Mouse (Mus musculus): Measurements from ENCODE around the gene Ext2.

The Ext2 gene

DNA sequence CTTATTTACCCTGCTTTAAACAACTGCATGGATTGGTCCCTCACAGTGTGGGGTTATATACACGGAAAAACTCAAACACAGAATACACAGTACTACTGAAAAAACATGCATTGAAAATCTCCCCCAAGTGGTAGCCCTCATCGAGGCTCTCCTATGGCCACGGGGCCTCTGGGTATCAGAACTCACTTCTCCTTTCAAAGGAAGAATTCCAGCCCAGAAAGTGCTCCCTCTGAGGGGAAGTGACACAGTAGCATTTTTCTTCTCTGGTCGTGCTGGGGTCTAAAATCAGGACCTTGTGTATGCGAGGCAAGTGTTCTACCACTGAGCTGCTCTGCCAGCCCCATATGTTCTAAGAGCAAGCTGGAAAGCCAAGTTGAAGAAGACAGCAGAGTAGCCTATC, 39.7 kb downstream of the Ext2 start:
- in situ Hi-C loops (cut with MboI; ENCODE audit: low pct_unique_long_range_greater_than_20kb in 1 of 2, low sequenced_read_pairs in 2 of 2, unreplicated experiment in 1 of 2): no loop called here

DNA sequence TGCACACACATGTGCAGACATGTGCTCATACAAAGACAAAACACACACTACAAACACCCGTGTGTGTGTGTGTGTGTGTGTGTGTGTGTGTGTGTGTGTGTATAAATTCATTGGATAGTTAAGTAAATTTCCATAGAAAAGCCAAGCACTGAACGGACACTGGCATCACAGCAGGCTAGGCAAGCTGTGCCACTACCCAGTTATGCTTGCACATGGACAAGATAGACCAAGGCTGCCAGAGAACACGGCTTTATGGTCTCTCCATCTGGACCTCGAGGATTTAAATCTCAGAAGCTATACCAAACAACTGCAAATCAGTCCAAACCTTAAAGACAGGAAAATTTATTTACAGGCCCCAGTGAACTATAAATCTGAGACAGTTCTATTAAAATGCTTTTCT, 40.2 kb downstream of the Ext2 start:
- in situ Hi-C loops (cut with MboI; ENCODE audit: low pct_unique_long_range_greater_than_20kb in 1 of 2, low sequenced_read_pairs in 2 of 2, unreplicated experiment in 1 of 2): no loop called here

- in situ Hi-C loops (cut with MboI; ENCODE audit: low pct_unique_long_range_greater_than_20kb in 1 of 2, low sequenced_read_pairs in 2 of 2, unreplicated experiment in 1 of 2): no loop called here
These were observed 41.8 kb downstream of the Ext2 start for GRCm38 (mm10) chr2:93780528-93780927.

GRCm38 (mm10) chr2:93779897-93780208, 42.5 kb downstream of the Ext2 start:
- in situ Hi-C loops (cut with MboI; ENCODE audit: low pct_unique_long_range_greater_than_20kb in 1 of 2, low sequenced_read_pairs in 2 of 2, unreplicated experiment in 1 of 2): no loop called here

DNA sequence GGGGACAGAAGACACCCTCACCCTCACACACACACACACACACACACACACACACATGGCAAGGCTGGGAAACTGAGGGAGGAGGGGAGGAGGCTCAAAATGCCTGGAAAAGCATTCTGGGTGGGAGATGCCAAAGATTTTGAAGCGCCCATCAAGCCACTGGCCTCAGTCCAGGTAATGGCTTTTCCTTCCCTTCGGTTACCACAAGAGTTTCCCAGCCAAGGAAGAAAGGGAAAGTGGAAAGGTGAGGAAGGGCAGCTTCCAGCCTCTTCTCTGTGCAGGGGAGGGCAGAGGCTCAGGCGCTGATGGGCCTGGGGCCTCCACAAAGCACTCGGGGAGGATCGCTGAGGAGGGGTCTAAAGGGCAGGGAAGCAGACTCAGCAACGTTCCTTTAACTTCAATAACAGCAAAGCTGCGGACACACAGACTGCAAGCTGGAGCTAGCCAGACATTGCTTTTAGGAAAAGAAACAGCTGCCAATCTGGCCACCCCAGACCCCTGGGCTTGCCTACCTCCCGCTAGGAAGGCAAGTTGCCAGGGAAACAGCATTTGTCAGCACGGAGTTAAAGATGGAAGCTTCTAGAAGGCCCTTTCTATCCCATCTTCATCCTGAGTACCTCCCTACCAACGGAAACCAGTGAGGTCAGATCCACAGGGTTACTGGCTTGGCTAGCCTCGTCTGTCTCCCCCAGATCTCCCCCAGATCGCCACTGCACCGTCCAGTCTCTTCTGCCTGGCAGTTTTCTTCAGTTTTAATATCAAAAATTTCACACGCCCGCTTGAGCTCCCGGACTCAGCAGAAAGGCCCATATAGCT, 43.1 kb downstream of the Ext2 start:
- in situ Hi-C loops (cut with MboI; ENCODE audit: low pct_unique_long_range_greater_than_20kb in 1 of 2, low sequenced_read_pairs in 2 of 2, unreplicated experiment in 1 of 2): no loop called here

DNA sequence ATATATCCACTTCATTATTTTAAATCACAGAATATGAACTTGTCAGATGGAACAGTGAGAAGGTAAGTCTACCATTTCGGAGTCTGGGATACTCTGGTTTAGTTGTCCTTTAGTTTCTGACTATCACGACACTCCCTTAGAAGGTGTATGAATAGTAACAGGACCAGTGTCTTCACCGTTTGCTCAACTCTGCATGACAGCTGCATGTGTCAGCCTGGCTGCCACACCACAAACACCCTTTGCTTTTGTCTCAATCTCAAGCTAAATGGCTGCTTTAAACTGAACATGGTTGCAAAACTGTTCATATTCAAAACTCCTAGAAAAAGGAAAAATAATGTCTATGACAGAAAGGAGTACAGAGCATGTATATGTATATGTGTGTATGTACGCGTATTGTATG, 43.8 kb downstream of the Ext2 start:
- in situ Hi-C loops (cut with MboI; ENCODE audit: low pct_unique_long_range_greater_than_20kb in 1 of 2, low sequenced_read_pairs in 2 of 2, unreplicated experiment in 1 of 2): no loop called here

- in situ Hi-C loops (cut with MboI; ENCODE audit: low pct_unique_long_range_greater_than_20kb in 1 of 2, low sequenced_read_pairs in 2 of 2, unreplicated experiment in 1 of 2): no loop called here
These were observed 45.3 kb downstream of the Ext2 start for GRCm38 (mm10) chr2:93777056-93777430.

DNA sequence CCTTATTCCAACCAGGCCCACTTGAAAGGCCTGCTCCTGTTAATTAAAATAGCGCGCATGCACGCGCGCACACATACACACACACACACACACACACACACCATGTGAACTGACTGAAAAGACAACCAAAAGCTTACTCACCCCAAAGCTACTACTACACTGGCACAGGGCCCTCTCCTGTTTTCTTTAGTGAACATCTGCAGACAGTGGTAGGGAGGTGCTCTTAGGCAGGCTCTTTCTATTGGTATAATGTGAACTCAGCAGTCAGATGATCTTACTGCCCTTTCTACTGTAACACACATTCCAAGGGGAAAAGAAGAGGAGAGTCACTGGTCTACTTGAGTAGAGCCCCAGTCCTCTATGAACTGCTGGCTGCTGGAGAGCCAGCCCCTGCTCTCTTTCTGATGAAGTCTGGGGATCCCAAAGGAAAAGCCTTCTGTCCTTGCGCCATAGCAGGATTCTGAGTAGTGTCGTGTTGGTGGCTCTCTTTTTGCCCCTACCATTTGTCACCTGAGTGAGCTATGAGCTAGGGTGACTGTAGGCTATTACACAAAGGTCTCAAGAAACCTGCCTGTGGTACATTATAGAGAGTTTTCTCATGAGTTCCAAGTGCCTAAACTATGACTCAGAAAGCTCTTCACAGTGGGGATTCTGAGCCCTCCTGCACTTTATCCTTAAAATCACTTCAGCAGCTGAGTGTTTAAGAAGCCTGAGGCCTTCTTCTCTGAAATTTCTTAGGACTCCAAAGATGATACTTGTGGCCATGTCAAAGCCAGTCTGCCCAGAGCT, 45.9 kb downstream of the Ext2 start:
- in situ Hi-C loops (cut with MboI; ENCODE audit: low pct_unique_long_range_greater_than_20kb in 1 of 2, low sequenced_read_pairs in 2 of 2, unreplicated experiment in 1 of 2): no loop called here

DNA sequence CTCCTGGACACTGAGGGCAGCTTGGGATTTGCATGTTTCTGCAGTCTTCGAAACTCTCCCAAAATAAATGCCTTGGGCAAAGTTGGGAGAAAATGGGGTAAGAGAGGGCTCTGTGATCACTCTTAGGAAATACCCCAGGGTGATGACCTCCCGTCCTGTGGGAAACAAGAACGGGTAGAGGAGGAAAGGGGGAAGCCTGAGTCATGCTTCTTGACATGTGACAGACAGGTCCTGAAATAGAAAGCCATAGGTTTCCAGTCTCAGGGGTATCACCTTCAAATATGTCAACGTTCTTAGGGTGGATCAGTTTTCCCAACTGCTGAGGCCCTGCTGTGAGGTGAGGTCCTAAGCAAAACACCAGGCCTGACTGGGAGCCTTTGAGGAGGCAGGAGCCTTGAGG, 46.9 kb downstream of the Ext2 start:
- in situ Hi-C loops (cut with MboI; ENCODE audit: low pct_unique_long_range_greater_than_20kb in 1 of 2, low sequenced_read_pairs in 2 of 2, unreplicated experiment in 1 of 2): no loop called here

GRCm38 (mm10) chr2:93774946-93775345, 47.4 kb downstream of the Ext2 start:
- in situ Hi-C loops (cut with MboI; ENCODE audit: low pct_unique_long_range_greater_than_20kb in 1 of 2, low sequenced_read_pairs in 2 of 2, unreplicated experiment in 1 of 2): no loop called here

DNA sequence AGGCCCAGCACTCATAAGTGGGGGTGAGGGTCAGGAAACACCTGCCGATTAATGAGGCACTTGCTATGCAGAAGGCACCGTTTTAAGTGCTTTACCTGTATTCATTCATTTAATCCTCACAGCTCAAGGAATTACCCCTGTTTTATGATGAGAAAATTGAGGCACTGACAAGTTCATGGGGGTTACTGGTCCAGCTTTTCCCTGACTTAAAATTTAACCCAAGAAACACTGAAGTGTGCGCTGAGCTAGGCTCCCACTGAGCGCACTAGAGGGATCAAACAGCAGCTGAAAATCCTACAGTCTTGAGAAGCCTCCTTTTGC, 49.6 kb downstream of the Ext2 start:
- in situ Hi-C loops (cut with MboI; ENCODE audit: low pct_unique_long_range_greater_than_20kb in 1 of 2, low sequenced_read_pairs in 2 of 2, unreplicated experiment in 1 of 2): no loop called here

DNA sequence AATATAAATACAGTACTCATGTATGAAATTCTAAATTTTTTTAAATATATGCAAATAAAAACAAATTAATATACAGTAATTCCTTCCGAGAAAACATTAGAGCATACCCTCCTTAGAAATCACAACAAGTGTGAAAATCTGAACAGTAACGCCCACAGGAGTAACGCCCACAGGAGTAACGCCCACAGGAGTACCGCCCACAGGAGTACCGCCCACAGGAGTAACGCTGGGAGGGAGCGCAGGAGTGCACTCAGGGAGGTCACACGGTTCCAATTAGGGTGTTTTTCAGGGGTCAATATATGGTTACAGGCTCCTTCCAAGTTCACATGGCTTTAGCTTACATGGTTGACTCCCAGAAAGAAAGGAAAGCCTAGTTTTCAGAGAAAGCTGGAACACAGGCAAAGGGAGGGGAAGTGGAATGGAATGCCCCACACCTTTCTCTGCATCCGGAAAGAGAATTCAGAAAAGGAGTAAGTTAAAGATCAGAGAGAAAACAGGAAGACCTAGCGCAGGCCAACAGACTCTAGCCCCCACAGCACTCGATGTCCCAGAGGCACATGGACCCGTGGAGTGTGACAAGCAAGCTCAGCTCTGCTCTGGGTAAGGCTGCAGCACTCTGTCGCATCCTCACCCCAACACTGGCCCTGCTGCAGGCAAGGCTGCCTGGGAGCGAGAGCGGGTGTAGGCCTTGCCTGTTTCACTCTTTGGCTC, 50.2 kb downstream of the Ext2 start:
- in situ Hi-C loops (cut with MboI; ENCODE audit: low pct_unique_long_range_greater_than_20kb in 1 of 2, low sequenced_read_pairs in 2 of 2, unreplicated experiment in 1 of 2): no loop called here

DNA sequence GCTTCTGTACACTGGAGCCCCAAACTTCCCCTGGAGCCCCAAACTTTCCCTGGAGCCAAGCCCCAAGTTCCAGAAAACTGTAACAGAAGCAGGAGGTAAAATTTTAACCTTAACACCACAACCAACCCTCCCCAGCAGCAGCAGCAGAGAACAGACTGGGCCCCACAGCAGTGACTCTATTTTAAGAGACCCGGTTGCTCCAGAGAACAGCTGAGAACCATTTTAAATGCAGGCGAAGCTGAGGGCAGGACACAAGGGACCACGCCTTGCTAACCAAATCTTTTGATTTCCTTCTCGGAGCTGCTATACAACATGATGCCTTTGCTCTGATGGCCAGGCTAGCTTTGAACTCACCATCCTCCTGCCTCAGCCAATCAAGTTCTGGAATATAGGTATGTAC, 51.5 kb downstream of the Ext2 start:
- in situ Hi-C loops (cut with MboI; ENCODE audit: low pct_unique_long_range_greater_than_20kb in 1 of 2, low sequenced_read_pairs in 2 of 2, unreplicated experiment in 1 of 2): no loop called here

GRCm38 (mm10) chr2:93769875-93770274, 52.5 kb downstream of the Ext2 start:
- in situ Hi-C loops (cut with MboI; ENCODE audit: low pct_unique_long_range_greater_than_20kb in 1 of 2, low sequenced_read_pairs in 2 of 2, unreplicated experiment in 1 of 2): no loop called here

GRCm38 (mm10) chr2:93765721-93766120, 56.6 kb downstream of the Ext2 start:
- in situ Hi-C loops (cut with MboI; ENCODE audit: low pct_unique_long_range_greater_than_20kb in 1 of 2, low sequenced_read_pairs in 2 of 2, unreplicated experiment in 1 of 2): no loop called here

GRCm38 (mm10) chr2:93764211-93764610, 58.2 kb downstream of the Ext2 start:
- in situ Hi-C loops (cut with MboI; ENCODE audit: low pct_unique_long_range_greater_than_20kb in 1 of 2, low sequenced_read_pairs in 2 of 2, unreplicated experiment in 1 of 2): no loop called here

- in situ Hi-C loops (cut with MboI; ENCODE audit: low pct_unique_long_range_greater_than_20kb in 1 of 2, low sequenced_read_pairs in 2 of 2, unreplicated experiment in 1 of 2): no loop called here
These were observed 62.0 kb downstream of the Ext2 start for GRCm38 (mm10) chr2:93760389-93760788.

DNA sequence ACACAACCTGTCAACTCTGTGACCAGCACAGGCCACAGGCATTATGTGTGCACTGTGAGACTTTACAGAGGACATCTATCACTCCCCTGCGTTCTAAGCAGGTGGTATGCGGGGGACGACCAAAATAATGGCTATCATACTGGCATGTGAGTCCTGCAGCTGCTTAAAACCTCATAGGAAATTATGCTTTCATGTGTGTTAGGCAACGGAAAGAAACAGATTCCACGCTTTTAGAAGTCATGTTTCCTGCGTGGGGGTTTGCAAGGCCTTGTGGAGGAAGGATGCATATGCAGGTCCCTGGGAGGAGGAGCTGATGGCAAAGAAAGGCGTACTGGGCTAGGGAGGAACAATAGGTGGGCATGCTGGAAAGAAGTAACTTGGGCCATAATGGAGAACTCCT, 63.2 kb downstream of the Ext2 start:
- in situ Hi-C loops (cut with MboI; ENCODE audit: low pct_unique_long_range_greater_than_20kb in 1 of 2, low sequenced_read_pairs in 2 of 2, unreplicated experiment in 1 of 2): no loop called here

GRCm38 (mm10) chr2:93758298-93758697, 64.1 kb downstream of the Ext2 start:
- in situ Hi-C loops (cut with MboI; ENCODE audit: low pct_unique_long_range_greater_than_20kb in 1 of 2, low sequenced_read_pairs in 2 of 2, unreplicated experiment in 1 of 2): no loop called here

- in situ Hi-C loops (cut with MboI; ENCODE audit: low pct_unique_long_range_greater_than_20kb in 1 of 2, low sequenced_read_pairs in 2 of 2, unreplicated experiment in 1 of 2): no loop called here
These were observed 68.0 kb downstream of the Ext2 start for GRCm38 (mm10) chr2:93754366-93754765.
